Mouse (Mus musculus) embryonic facial prominence, embryonic 13.5 days (tissue): Measurements from ENCODE around the gene Cfap97d2. TPM values are rescaled to one million over a fixed set of nuclear protein-coding genes. Genes with fewer than 3 reads are reported as not detected.

Experiments
- ATAC-seq: fragments of 200-750 bp; cut with Nextera tagmentation; 2 replicates; pipeline ENCODE4 v1.8.0; 2017; ENCODE audit warnings: low read depth; ENCODE audit not compliant: insufficient number of reproducible peaks, insufficient read depth, low FRiP score, low TSS enrichment
- H3K27ac ChIP-seq: fragments of 300-500 bp; sonication (generic); 2 replicates; pipeline ENCODE4 v1.5.1; 2015; ENCODE audit warnings: moderate library complexity, mild to moderate bottlenecking, inconsistent platforms
- H3K27me3 ChIP-seq: fragments of 300-500 bp; sonication (generic); 2 replicates; pipeline ENCODE4 v1.6.1; 2015; ENCODE audit warnings: mild to moderate bottlenecking, inconsistent platforms
- H3K36me3 ChIP-seq: fragments of 300-500 bp; sonication (generic); 2 replicates; pipeline ENCODE4 v1.6.1; 2015; ENCODE audit warnings: mild to moderate bottlenecking, inconsistent platforms
- H3K4me1 ChIP-seq: fragments of 300-500 bp; sonication (generic); 2 replicates; pipeline ENCODE4 v1.6.1; 2015; ENCODE audit warnings: inconsistent platforms
- H3K4me2 ChIP-seq: fragments of 300-500 bp; sonication (generic); 2 replicates; pipeline ENCODE4 v1.6.1; 2015; ENCODE audit warnings: moderate library complexity, mild to moderate bottlenecking, inconsistent platforms
- H3K4me3 ChIP-seq: fragments of 300-500 bp; sonication (generic); 2 replicates; pipeline ENCODE4 v1.5.1; 2015; ENCODE audit warnings: mild to moderate bottlenecking, inconsistent platforms
- H3K9ac ChIP-seq: fragments of 300-500 bp; sonication (generic); 2 replicates; pipeline ENCODE4 v1.6.1; 2015; ENCODE audit warnings: mild to moderate bottlenecking, inconsistent platforms
- H3K9me3 ChIP-seq: fragments of 300-500 bp; sonication (generic); 2 replicates; pipeline ENCODE4 v1.6.1; 2016; ENCODE audit warnings: inconsistent platforms
- WGBS: fragments of 180-500 bp; shearing (Covaris S2); methylation state at CpG from one replicate; pipeline ENCODE4 v1.1.7; 2015; ENCODE audit warnings: mixed read lengths; 5-methylcytosine and 5-hydroxymethylcytosine counted together
- polyA plus RNA-seq: library from polyadenylated mRNA; unstranded; fragments of >200 nt; fragmentation: Nextera tagmentation; extraction: Ambion mirVana; gene quantifications from 2 replicates; pipeline ENCODE4 v1.2.1, GENCODE M21; 2015

Gene Cfap97d2
- polyA plus RNA-seq: 0.15 TPM in 1 of 2 replicates, not detected in the other

DNA sequence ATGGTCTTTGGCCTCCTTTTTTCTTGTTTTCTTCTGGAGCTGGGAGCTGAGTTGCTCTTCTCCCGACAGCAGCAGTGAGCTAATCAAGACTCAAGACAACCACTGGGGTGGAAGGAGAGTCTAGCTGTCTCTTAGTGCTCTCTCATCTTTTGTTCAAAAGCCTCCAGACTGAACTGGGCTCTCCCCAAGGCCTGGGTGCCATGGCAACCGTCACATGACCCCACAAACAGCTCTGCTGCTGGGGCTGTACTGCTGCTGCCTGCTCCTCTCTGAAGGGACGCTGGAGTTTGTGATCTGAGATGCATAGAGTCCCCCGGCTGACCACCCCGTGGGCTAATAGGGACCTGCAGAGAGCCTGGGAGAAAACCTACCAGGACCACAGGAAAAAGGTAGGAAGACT, at the start of gene Cfap97d2:
Gene Cfap97d2 (plus strand): TSS at position 222 of the 400 bp plus-strand sequence.
- 6% methylated on average over 5 of the region's 5 CpGs for WGBS
- H3K36me3 ChIP-seq: no peaks in the 10 kb centered on the region
- no peak within 1 kb of the TSS for H3K9ac ChIP-seq
- no peak for ATAC-seq
- no peaks in the 10 kb centered on the region for H3K9me3 ChIP-seq
- no peak within 1 kb of the TSS for H3K27ac ChIP-seq
- peaks cover 7% of the 10 kb centered on the region for H3K4me1 ChIP-seq
- no peak within 1 kb of the TSS for H3K4me2 ChIP-seq
- no peaks in the 10 kb centered on the region for H3K27me3 ChIP-seq
- H3K4me3 ChIP-seq: no peak within 1 kb of the TSS

DNA sequence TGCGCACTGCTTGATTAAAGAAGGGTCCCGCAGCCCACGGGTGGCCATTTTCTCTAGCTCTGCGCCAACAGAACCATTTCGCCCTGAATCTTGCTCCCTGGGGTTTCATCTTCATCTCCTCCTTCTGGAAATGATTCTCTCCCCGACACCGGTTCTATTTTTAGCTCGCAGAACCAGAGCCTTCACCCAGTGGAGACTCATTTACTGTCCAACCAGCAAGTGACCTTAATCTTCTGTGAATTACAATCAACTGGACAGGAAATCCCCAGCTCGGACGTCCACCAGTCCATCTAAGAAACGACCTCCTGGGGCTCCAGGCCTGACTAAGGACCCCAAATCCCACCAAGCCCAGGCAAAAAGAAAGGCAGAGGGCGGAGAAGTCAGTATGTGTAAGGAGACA, 48.2 kb upstream of the Cfap97d2 start:
- ATAC-seq: no peak
- Histone ChIP-seq H3K9ac (no peak overlapping the region), H3K36me3 (no peaks in the 10 kb centered on the region), H3K4me3 (no peak overlapping the region), H3K27ac (no peak overlapping the region), H3K4me1 (peaks cover 10% of the 10 kb centered on the region), H3K27me3 (no peaks in the 10 kb centered on the region), H3K4me2 (no peak overlapping the region), H3K9me3 (no peaks in the 10 kb centered on the region)
- whole genome bisulfite sequencing: 68% methylated on average over 12 of the region's 12 CpGs

DNA sequence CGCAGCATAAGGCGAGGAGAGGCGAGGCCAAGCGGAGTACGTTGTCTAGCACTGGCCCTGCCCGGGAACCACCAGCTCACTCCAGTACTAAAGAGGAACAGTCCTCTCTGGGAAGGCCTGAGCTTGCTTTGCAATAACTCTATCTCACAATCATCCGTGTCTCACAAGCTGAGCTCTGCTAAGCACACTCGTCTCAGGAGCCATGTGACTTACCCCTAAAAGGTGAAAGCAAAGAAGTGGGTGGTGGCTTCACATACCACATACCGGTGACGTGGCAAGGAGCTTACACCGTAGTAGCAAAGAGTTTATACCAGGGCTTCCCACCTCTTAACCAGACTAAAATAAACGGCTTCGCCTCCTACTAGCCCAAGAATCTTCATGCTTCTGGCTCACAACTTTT, 45.4 kb upstream of the Cfap97d2 start:
- H3K27me3 ChIP-seq: no peaks in the 10 kb centered on the region
- H3K9ac ChIP-seq: no peak overlapping the region
- 86% methylated on average over 13 of the region's 13 CpGs for WGBS
- no peaks in the 10 kb centered on the region for H3K9me3 ChIP-seq
- H3K36me3 ChIP-seq: no peaks in the 10 kb centered on the region
- no peak overlapping the region for H3K4me3 ChIP-seq
- no peaks in the 10 kb centered on the region; the same call in 1 of the 2 replicates for H3K4me1 ChIP-seq
- no peak overlapping the region for H3K27ac ChIP-seq
- no peak for ATAC-seq
- no peak overlapping the region for H3K4me2 ChIP-seq

DNA sequence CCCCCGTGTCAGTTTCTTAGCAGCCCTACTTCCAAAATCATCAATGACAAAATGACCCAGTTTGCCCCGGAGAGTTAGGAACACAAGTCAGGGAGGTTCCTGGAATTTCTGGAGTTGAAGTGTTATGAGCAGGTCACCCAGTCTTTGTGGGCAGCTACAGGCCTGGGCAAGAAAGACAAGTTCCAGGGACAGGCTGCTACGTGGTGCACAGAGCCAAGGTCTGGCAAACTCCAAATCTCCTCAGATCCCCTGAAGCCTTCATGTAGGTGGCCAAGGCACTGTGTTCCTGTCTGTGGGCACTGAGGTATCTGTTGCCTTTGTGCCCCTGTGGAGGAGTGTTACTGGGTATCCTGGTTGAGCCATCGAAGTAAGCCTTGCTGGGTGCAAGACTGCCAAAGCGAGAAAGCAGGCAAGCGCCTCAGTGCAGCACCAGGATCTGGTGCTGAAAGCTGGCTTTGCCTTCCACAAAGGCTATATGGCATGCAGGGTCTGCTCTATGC, 40.9 kb upstream of the Cfap97d2 start:
- ATAC-seq: no peak
- 76% methylated on average over 6 of the region's 6 CpGs for WGBS
- Histone ChIP-seq H3K4me3 (no peak overlapping the region), H3K27ac (no peak overlapping the region), H3K27me3 (no peaks in the 10 kb centered on the region), H3K9ac (no peak overlapping the region), H3K4me1 (peaks cover 27% of the 10 kb centered on the region), H3K4me2 (no peak overlapping the region), H3K36me3 (no peaks in the 10 kb centered on the region), H3K9me3 (no peaks in the 10 kb centered on the region)

DNA sequence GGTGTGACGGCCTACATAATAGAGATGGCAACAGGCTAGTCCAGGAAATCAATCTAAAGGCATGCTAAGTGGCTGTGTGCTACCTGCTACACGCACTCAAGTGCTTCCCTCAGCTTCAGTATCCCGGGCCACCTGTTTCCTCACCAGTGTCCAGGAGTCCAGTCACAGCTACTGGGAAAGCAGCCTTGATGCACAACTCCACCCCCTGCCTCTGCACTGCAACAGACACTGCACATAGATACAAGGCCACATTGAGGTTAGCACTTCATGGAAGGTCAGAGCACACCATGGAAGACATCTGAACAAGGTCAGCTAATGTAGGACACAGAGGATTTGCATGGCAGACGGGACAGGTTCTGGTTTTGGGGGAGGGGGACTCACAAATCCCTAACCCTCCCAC, 40.2 kb upstream of the Cfap97d2 start:
- H3K27ac ChIP-seq: no peak overlapping the region
- H3K9ac ChIP-seq: no peak overlapping the region
- no peak for ATAC-seq
- no peak overlapping the region for H3K4me3 ChIP-seq
- peaks cover 33% of the 10 kb centered on the region for H3K4me1 ChIP-seq
- no peaks in the 10 kb centered on the region for H3K9me3 ChIP-seq
- no peaks in the 10 kb centered on the region for H3K27me3 ChIP-seq
- no peak overlapping the region for H3K4me2 ChIP-seq
- H3K36me3 ChIP-seq: no peaks in the 10 kb centered on the region
- 84% methylated on average over 4 of the region's 4 CpGs for WGBS

DNA sequence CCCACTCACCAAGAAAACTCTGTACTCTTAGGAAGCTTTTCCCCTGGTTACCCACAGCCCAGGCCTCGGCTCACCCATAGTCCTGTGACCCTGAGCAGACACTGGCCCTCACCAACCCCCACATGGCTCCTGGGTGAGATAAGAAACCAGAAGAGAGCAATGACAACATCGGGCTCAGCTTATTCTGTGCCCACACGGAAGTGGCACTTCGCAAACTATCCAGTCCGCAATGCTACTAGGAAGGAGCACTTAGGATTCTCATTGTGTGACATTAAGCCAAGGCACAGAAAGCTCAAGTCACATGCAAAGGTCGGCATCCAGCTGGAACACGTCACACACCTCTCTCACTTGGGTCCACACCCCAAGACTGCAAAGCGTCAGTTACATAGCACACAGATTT, 39.7 kb upstream of the Cfap97d2 start:
- H3K27me3 ChIP-seq: no peaks in the 10 kb centered on the region
- WGBS: 80% methylated on average over 8 of the region's 8 CpGs
- H3K9me3 ChIP-seq: no peaks in the 10 kb centered on the region
- no peak overlapping the region for H3K27ac ChIP-seq
- H3K4me3 ChIP-seq: no peak overlapping the region
- no peak overlapping the region for H3K4me2 ChIP-seq
- ATAC-seq: no peak
- H3K36me3 ChIP-seq: no peaks in the 10 kb centered on the region
- no peak overlapping the region for H3K9ac ChIP-seq
- H3K4me1 ChIP-seq: peaks cover 33% of the 10 kb centered on the region

DNA sequence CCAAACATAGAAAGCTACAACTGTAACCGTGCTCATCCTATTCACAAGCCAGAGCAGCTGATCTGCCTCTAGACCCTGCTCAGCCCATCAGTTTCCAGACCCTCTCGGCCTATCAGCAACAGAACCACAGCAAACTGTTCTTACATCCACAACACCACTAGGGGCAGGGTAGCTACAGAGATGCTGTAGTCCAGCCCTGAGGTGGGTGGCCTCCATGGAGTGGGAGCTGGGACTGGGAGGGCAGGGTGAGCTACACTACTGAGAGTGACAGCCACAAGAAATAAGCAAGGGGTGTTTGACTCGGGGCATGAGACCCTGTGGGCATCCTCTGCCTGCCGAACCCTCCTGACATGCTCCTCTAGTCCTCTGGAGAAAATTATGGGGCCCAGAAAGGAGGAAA, 37.8 kb upstream of the Cfap97d2 start:
- no peaks in the 10 kb centered on the region for H3K36me3 ChIP-seq
- no peak overlapping the region for H3K9ac ChIP-seq
- H3K27ac ChIP-seq: peak overlapping the region; percentile 68; the same call in 1 of the 2 replicates
- H3K4me1 ChIP-seq: peaks cover 33% of the 10 kb centered on the region
- no peak overlapping the region for H3K4me3 ChIP-seq
- no peak for ATAC-seq
- H3K27me3 ChIP-seq: no peaks in the 10 kb centered on the region
- no peaks in the 10 kb centered on the region for H3K9me3 ChIP-seq
- H3K4me2 ChIP-seq: no peak overlapping the region
- 60% methylated on average over 4 of the region's 4 CpGs for WGBS

DNA sequence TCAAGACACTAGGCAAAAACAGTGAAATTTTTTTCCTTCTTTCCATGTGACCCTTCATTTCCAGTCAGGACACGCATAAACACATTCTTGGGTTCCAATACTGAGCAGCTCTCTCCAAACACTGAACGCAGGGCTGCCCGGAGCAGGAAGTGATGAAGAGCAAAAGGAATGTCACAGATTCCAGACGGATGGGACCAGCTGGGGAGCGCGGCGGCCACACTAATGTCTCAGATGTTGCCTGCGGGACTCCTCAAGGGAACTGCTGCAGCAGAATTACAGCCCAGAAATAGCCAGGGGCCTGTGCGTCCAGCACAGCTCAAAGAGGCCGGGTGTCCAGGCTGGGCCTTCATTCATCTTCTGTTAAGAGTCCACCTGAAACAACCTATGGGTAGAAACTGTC, 37.3 kb upstream of the Cfap97d2 start:
- no peak overlapping the region for H3K4me3 ChIP-seq
- WGBS: 40% methylated on average over 10 of the region's 10 CpGs
- no peak overlapping the region for H3K9ac ChIP-seq
- no peaks in the 10 kb centered on the region for H3K27me3 ChIP-seq
- peaks cover 36% of the 10 kb centered on the region for H3K4me1 ChIP-seq
- H3K27ac ChIP-seq: peak overlapping the region; percentile 68
- no peaks in the 10 kb centered on the region for H3K36me3 ChIP-seq
- H3K4me2 ChIP-seq: no peak overlapping the region
- H3K9me3 ChIP-seq: no peaks in the 10 kb centered on the region
- ATAC-seq: no peak

DNA sequence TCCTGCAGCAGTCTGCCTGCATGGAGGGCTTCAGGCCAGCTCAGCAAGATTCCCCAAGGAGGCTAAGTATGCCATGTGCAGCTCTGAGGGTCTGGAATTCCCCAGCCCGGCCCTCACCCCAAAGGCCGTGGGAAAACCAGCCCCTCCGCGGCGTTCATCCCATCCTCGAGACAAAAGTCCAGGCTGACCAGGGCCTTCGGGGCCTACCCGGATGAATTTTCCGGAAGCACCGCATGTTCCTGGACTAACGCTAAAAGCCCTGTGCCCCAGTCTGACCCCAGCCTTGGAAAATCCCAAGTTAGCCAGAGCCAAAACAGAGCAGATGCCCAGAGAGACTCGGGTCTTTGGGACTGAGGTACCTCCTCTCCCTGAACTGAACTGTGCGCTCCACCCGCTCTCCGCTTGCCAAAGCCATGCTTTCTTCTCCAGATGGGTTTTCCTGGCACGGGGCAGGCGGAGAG, 35.6 kb upstream of the Cfap97d2 start:
- 75% methylated on average over 17 of the region's 17 CpGs for WGBS
- no peaks in the 10 kb centered on the region for H3K27me3 ChIP-seq
- H3K27ac ChIP-seq: no peak overlapping the region
- no peaks in the 10 kb centered on the region for H3K36me3 ChIP-seq
- 0 out of 2 replicates have a peak overlapping the region, but pooled peaks have one; percentile 21 for H3K9ac ChIP-seq
- H3K9me3 ChIP-seq: no peaks in the 10 kb centered on the region
- H3K4me1 ChIP-seq: peaks cover 45% of the 10 kb centered on the region
- H3K4me2 ChIP-seq: no peak overlapping the region
- H3K4me3 ChIP-seq: no peak overlapping the region
- no peak for ATAC-seq

DNA sequence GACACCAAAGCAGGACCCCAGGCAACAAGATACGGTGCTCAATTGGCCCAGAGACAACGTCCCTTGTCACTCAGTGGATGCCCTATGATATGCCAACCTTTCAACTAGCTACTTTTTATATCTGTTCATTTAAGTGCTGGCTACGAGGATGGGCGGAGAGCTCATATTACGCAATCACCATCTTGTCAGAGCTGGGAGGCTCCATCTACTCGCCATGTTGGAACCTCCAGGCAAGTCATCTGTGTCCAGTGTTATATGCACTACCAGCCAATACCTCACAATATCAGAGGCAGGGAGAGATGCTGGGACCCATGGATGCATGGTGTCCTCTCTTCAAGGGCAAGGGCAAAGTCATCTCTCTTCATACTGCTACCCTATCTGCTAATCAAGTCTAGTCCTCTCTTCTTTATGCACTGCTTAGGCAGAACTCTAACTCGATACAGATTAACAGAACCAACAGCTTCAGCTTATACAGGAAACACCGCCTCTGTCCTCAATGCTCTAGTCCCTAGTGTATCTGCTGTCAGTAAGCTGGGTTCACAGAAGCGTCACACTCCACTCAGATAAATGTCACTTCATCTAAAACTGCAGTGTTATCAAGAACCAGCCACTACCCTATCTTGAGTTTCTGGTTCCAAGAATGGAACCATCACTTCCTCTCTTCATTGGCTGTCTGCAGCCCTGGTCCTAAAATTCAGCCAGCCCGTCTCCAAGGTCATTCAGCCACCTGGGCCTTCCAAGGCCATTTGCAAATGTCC, 34.3 kb upstream of the Cfap97d2 start:
- no peak overlapping the region for H3K9ac ChIP-seq
- H3K36me3 ChIP-seq: no peaks in the 10 kb centered on the region
- WGBS: 89% methylated on average over 10 of the region's 10 CpGs
- no peak overlapping the region for H3K27ac ChIP-seq
- H3K4me2 ChIP-seq: no peak overlapping the region
- no peak for ATAC-seq
- H3K9me3 ChIP-seq: no peaks in the 10 kb centered on the region
- H3K4me3 ChIP-seq: no peak overlapping the region
- H3K27me3 ChIP-seq: no peaks in the 10 kb centered on the region
- peaks cover 49% of the 10 kb centered on the region for H3K4me1 ChIP-seq

DNA sequence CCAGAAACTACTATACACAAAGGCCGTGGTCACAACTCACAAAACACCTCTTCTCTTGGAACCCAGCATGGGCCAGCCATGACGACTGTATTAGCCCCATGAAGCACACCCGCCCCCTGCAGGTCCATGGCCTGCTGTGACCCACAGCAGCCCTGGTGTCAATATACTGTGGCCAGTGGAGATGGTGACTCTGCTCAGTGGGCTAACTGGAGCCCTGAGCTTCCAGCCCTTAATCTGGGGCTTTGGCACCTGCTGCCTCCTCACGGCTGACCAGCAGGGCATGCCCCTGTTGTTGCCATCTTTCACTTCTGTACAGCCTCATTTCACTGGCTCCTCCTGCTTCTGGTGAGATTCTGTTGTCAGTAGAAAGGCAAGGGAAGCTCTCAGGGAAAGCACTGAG, 32.5 kb upstream of the Cfap97d2 start:
- 76% methylated on average over 4 of the region's 4 CpGs for WGBS
- ATAC-seq: no peak
- no peak overlapping the region for H3K27ac ChIP-seq
- no peak overlapping the region for H3K9ac ChIP-seq
- H3K4me1 ChIP-seq: peaks cover 44% of the 10 kb centered on the region
- no peaks in the 10 kb centered on the region for H3K9me3 ChIP-seq
- H3K4me3 ChIP-seq: no peak overlapping the region
- H3K27me3 ChIP-seq: peaks cover 4% of the 10 kb centered on the region
- no peak overlapping the region for H3K4me2 ChIP-seq
- no peaks in the 10 kb centered on the region for H3K36me3 ChIP-seq

DNA sequence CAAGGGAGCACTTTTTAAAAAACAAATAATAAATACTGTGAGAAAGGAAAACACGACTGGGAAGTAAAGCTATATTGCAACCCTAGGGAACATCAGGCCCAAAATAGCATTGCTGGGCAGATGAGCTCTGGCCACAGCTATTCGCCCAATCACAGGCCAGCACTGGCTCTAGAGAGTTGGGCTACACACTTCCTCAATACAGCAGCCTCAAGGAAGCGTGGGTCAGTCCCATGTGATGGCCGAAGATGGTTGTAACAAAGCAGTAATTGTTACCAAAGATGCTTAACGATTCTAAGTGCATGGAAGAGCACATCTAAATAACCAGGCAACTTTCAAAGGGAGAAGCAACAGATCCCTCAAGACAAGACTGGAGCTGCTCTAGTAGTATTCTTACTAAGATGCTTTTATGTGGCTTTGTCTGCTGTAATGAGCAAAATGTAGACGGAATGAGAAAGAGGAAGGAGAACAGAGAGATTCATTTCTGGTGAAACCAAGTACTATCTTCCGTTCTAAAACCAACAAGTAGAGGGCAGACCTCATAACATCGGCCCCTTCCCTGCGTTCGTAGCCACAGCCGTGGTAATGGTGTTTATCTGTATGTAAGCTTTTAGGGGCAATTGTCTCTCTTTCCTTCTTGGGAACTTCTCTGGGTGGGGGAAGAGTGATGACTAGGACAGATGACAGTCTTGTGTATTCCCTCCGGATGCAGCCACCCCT, 31.2 kb upstream of the Cfap97d2 start:
- no peak for ATAC-seq
- Histone ChIP-seq H3K9ac (no peak overlapping the region), H3K27ac (no peak overlapping the region), H3K4me3 (no peak overlapping the region), H3K4me2 (peak overlapping the region; percentile 85), H3K36me3 (no peaks in the 10 kb centered on the region), H3K9me3 (no peaks in the 10 kb centered on the region), H3K4me1 (peaks cover 36% of the 10 kb centered on the region), H3K27me3 (peaks cover 15% of the 10 kb centered on the region)
- 40% methylated on average over 12 of the region's 12 CpGs for WGBS
